Mouse (Mus musculus) liver, postnatal 0 days (tissue): ENCODE data around the gene Anapc15-ps. TPM values are rescaled to one million over a fixed set of nuclear protein-coding genes. Genes with fewer than 3 reads are reported as not detected.

Experiments
- ATAC-seq: fragments of 200-750 bp; cut with Nextera tagmentation; 2 replicates; pipeline ENCODE4 v1.8.0; 2017; ENCODE audit warnings: mild to moderate bottlenecking, moderate library complexity
- DNase-seq: peaks from one replicate; pipeline ENCODE4 v3.0.0-alpha.2; 2016
- H3K27ac ChIP-seq: fragments of 300-500 bp; sonication (generic); 2 replicates; pipeline ENCODE4 v1.5.1; 2014; ENCODE audit warnings: antibody characterized with exemption, moderate library complexity, mild to moderate bottlenecking, low read depth
- H3K27me3 ChIP-seq: fragments of 300-500 bp; sonication (generic); 2 replicates; pipeline ENCODE4 v1.6.1; 2014; ENCODE audit warnings: low read length, control low read depth, mixed read lengths; ENCODE audit not compliant: insufficient read depth
- H3K36me3 ChIP-seq: fragments of 300-500 bp; sonication (generic); replicated peaks from 2 replicates; pipeline ENCODE4 v1.6.1; 2014; ENCODE audit warnings: mild to moderate bottlenecking, control low read depth, low read length, moderate library complexity, mixed read lengths; ENCODE audit not compliant: insufficient read depth
- H3K4me1 ChIP-seq: fragments of 300-500 bp; sonication (generic); 2 replicates; pipeline ENCODE4 v1.6.1; 2014; ENCODE audit warnings: antibody characterized with exemption, mild to moderate bottlenecking, control low read depth; ENCODE audit not compliant: insufficient read depth
- H3K4me2 ChIP-seq: fragments of 300-500 bp; sonication (generic); 2 replicates; pipeline ENCODE4 v1.6.1; 2014; ENCODE audit warnings: low read depth, mild to moderate bottlenecking, low read length, moderate library complexity, mixed read lengths
- H3K4me3 ChIP-seq: fragments of 300-500 bp; sonication (generic); 2 replicates; pipeline ENCODE4 v1.5.1; 2014; ENCODE audit warnings: low read depth, low read length
- H3K9ac ChIP-seq: fragments of 300-500 bp; sonication (generic); replicated peaks from 2 replicates; pipeline ENCODE4 v1.6.1; 2014; ENCODE audit warnings: mild to moderate bottlenecking, moderate library complexity
- H3K9me3 ChIP-seq: fragments of 300-500 bp; sonication (generic); 2 replicates; pipeline ENCODE4 v1.6.1; 2016; ENCODE audit warnings: mild to moderate bottlenecking, control low read depth, low read length, mixed read lengths
- CTCF ChIP-seq: sonication (generic); IDR thresholded peaks from 2 replicates; pipeline ENCODE4 v1.5.1; 2016; ENCODE audit warnings: antibody characterized with exemption, low read depth
- EP300 ChIP-seq: IDR thresholded peaks from 2 replicates; pipeline ENCODE4 v1.6.1; 2016; ENCODE audit warnings: antibody characterized with exemption, low read depth, mild to moderate bottlenecking
- WGBS: fragments of 180-500 bp; shearing (Covaris S2); extraction: QIAGEN DNeasy Blood & Tissue Kit; methylation state at CpG from one replicate; pipeline ENCODE4 v1.1.7; 2014; ENCODE audit not compliant: insufficient replicate concordance; 5-methylcytosine and 5-hydroxymethylcytosine counted together
- polyA plus RNA-seq: library from polyadenylated mRNA; unstranded; fragments of >200 nt; fragmentation: Nextera tagmentation; extraction: Ambion mirVana; gene quantifications from 2 replicates; pipeline ENCODE4 v1.2.1, GENCODE M21; 2015

The Anapc15-ps gene
- polyA plus RNA-seq, 1 experiment from 2014 or later = not detected

GRCm38 (mm10) chr10:95695603-95696252 lies 22.5 kb upstream of the Anapc15-ps start:
- no peaks in the 10 kb centered on the region for H3K9me3 ChIP-seq
- no peak overlapping the region for H3K4me3 ChIP-seq
- no peaks in the 10 kb centered on the region for H3K36me3 ChIP-seq
- no peaks in the 10 kb centered on the region for H3K4me1 ChIP-seq
- DNase-seq (peak; percentile 45), ATAC-seq (peak; percentile 93)
- 75% methylated on average over 18 of the region's 18 CpGs for WGBS
- H3K27ac ChIP-seq = peak overlapping the region; percentile 49
- no peaks in the 10 kb centered on the region for H3K27me3 ChIP-seq
- H3K4me2 ChIP-seq = no peak overlapping the region
- TF ChIP-seq EP300 = peak; percentile 47; the same call in 1 of the 2 replicates
- no peak for TF ChIP-seq CTCF
- no peak overlapping the region for H3K9ac ChIP-seq

GRCm38 (mm10) chr10:95694559-95695251 lies 21.5 kb upstream of the Anapc15-ps start:
- 75% methylated on average over 12 of the region's 12 CpGs for WGBS
- Histone ChIP-seq H3K4me1 (no peaks in the 10 kb centered on the region), H3K27ac (no peak overlapping the region), H3K9me3 (no peaks in the 10 kb centered on the region), H3K36me3 (no peaks in the 10 kb centered on the region), H3K9ac (no peak overlapping the region), H3K4me2 (no peak overlapping the region), H3K4me3 (no peak overlapping the region), H3K27me3 (no peaks in the 10 kb centered on the region)
- ATAC-seq (no peak), DNase-seq (no peak)
- no peak for TF ChIP-seq CTCF
- no peak for TF ChIP-seq EP300

GRCm38 (mm10) chr10:95691347-95691746 lies 18.1 kb upstream of the Anapc15-ps start:
- no peak overlapping the region for H3K4me3 ChIP-seq
- WGBS = 90% methylated on average over 4 of the region's 4 CpGs
- no peak overlapping the region for H3K9ac ChIP-seq
- H3K36me3 ChIP-seq = no peaks in the 10 kb centered on the region
- no peaks in the 10 kb centered on the region for H3K9me3 ChIP-seq
- H3K4me1 ChIP-seq = no peaks in the 10 kb centered on the region
- H3K27ac ChIP-seq = no peak overlapping the region
- no peaks in the 10 kb centered on the region for H3K27me3 ChIP-seq
- DNase-seq (no peak), ATAC-seq (no peak)
- TF ChIP-seq EP300 = no peak
- TF ChIP-seq CTCF = no peak
- no peak overlapping the region for H3K4me2 ChIP-seq

- ATAC-seq (no peak), DNase-seq (peak; percentile 24)
- Histone ChIP-seq H3K4me2 (no peak overlapping the region), H3K27me3 (no peaks in the 10 kb centered on the region), H3K9ac (no peak overlapping the region), H3K36me3 (no peaks in the 10 kb centered on the region), H3K4me1 (no peaks in the 10 kb centered on the region), H3K4me3 (no peak overlapping the region), H3K27ac (no peak overlapping the region), H3K9me3 (no peaks in the 10 kb centered on the region)
- TF ChIP-seq EP300 (no peak), CTCF (no peak)
- WGBS = 76% methylated on average over 1 of the region's 1 CpGs
These were observed 16.6 kb upstream of the Anapc15-ps start for GRCm38 (mm10) chr10:95689833-95690232.

GRCm38 (mm10) chr10:95689058-95689457 lies 15.8 kb upstream of the Anapc15-ps start:
- H3K27me3 ChIP-seq = no peaks in the 10 kb centered on the region
- 77% methylated on average over 7 of the region's 7 CpGs for WGBS
- H3K27ac ChIP-seq = no peak overlapping the region
- no peak overlapping the region for H3K4me3 ChIP-seq
- no peak for ATAC-seq
- TF ChIP-seq CTCF (no peak), EP300 (no peak)
- no peak for DNase-seq
- H3K9me3 ChIP-seq = no peaks in the 10 kb centered on the region
- no peak overlapping the region for H3K9ac ChIP-seq
- no peaks in the 10 kb centered on the region for H3K4me1 ChIP-seq
- no peaks in the 10 kb centered on the region for H3K36me3 ChIP-seq
- H3K4me2 ChIP-seq = no peak overlapping the region

GRCm38 (mm10) chr10:95687558-95688141 lies 14.4 kb upstream of the Anapc15-ps start:
- TF ChIP-seq CTCF = no peak
- TF ChIP-seq EP300 = no peak
- Histone ChIP-seq H3K9me3 (no peaks in the 10 kb centered on the region), H3K4me1 (no peaks in the 10 kb centered on the region), H3K4me2 (no peak overlapping the region), H3K36me3 (no peaks in the 10 kb centered on the region), H3K4me3 (no peak overlapping the region), H3K27me3 (no peaks in the 10 kb centered on the region), H3K9ac (no peak overlapping the region), H3K27ac (no peak overlapping the region)
- 81% methylated on average over 21 of the region's 21 CpGs for WGBS
- DNase-seq (no peak), ATAC-seq (no peak)
